ENCODE assay signal across 25 mouse cellular contexts in genomic region chr10:10188113-10188512, GRCm38 (mm10).
DNase-seq lines count a peak whose midpoint lies in the region; ATAC-seq and TF ChIP-seq lines count a peak whose summit lies in the region.
"Had no signal": no experiment of that assay in that cellular context is flagged by ENCODE, and none has a peak within 500 bp of the region (broad histone marks: within the 10 kb centered on the region; RNA-seq: fewer than 3 reads in every experiment).

No protein-coding gene starts in this region.

- H3K9me3 ChIP-seq in hindbrain, embryonic 14.5 days (ENCODE audit: control insufficient read depth, low read length): no peaks in the 10 kb centered on the region
- H3K9me3 ChIP-seq in hindbrain, embryonic 12.5 days (replicated peaks): no peaks in the 10 kb centered on the region
- no peaks in the 10 kb centered on the region for H3K9me3 ChIP-seq in midbrain, embryonic 10.5 days (replicated peaks)
- no peaks in the 10 kb centered on the region for H3K9me3 ChIP-seq in midbrain, embryonic 16.5 days (replicated peaks; ENCODE audit: control insufficient read depth, low read length, poor library complexity, severe bottlenecking)
- H3K9me3 ChIP-seq: embryonic facial prominence, embryonic 13.5 days; G1E; heart, embryonic 10.5 days; liver, embryonic 13.5 days had no signal

- 0 out of 2 replicates have a peak, but pooled peaks cover 8% of the 10 kb centered on the region for H3K4me1 ChIP-seq in hindbrain, embryonic 14.5 days (replicated peaks; ENCODE audit: control insufficient read depth, insufficient read depth, low read length)
- H3K4me1 ChIP-seq in hindbrain, embryonic 12.5 days: no peaks in the 10 kb centered on the region
- no peaks in the 10 kb centered on the region for H3K4me1 ChIP-seq in midbrain, embryonic 10.5 days
- no peaks in the 10 kb centered on the region; the same call in 1 of the 2 replicates for H3K4me1 ChIP-seq in midbrain, embryonic 16.5 days (ENCODE audit: control insufficient read depth, insufficient read depth, low read length)
- H3K4me1 ChIP-seq: embryonic facial prominence, embryonic 13.5 days had no signal

- peak; percentile 62 for ATAC-seq in hindbrain, embryonic 14.5 days (ENCODE audit: low FRiP score)
- ATAC-seq in hindbrain, embryonic 12.5 days (ENCODE audit: low FRiP score): no peak
- no peak for ATAC-seq in midbrain, embryonic 16.5 days

- no peaks in the 10 kb centered on the region for H3K27me3 ChIP-seq in hindbrain, embryonic 14.5 days (ENCODE audit: control insufficient read depth, insufficient read depth, low read length)
- no peaks in the 10 kb centered on the region for H3K27me3 ChIP-seq in hindbrain, embryonic 12.5 days
- H3K27me3 ChIP-seq in midbrain, embryonic 10.5 days (ENCODE audit: low read depth, poor library complexity, severe bottlenecking): no peaks in the 10 kb centered on the region
- no peaks in the 10 kb centered on the region for H3K27me3 ChIP-seq in midbrain, embryonic 16.5 days (ENCODE audit: control insufficient read depth, insufficient read depth, low read depth, low read length)
- H3K27me3 ChIP-seq: CH12.LX; embryonic facial prominence, embryonic 13.5 days; liver, embryonic 13.5 days had no signal

- H3K9ac ChIP-seq in hindbrain, embryonic 14.5 days: no peak overlapping the region
- H3K9ac ChIP-seq in hindbrain, embryonic 12.5 days: no peak overlapping the region
- no peak overlapping the region for H3K9ac ChIP-seq in midbrain, embryonic 16.5 days (ENCODE audit: low read depth, low read length)
- H3K9ac ChIP-seq: embryonic facial prominence, embryonic 13.5 days; liver, embryonic 13.5 days had no signal

- DNase-seq in hindbrain, embryonic 14.5 days (ENCODE audit: low spot score): no peak
- no peak for DNase-seq in midbrain, embryonic 10.5 days (ENCODE audit: low spot score)
- DNase-seq in MN1 (ENCODE audit: low spot score): peak; percentile 66
- DNase-seq in brain, embryonic 14.5 days (ENCODE audit: low read depth): peak; percentile 39
- no peak for DNase-seq in left cerebral cortex, adult 11 months (ENCODE audit: low spot score)
- DNase-seq: adrenal gland, adult 8-10 months; B cell, adult 2 months; cerebellum, adult 8-10 months; cerebellum, postnatal 36 days; embryo, embryonic 11 days; heart, postnatal 4 days; kidney, adult 18-20 months; kidney, postnatal 10 days; liver, embryonic 13.5 days; lung, adult 2 months; lung, postnatal 14 days; thymus, postnatal 25 days had no signal

- TF ChIP-seq POLR2A in brain, embryonic 14.5 days (IDR thresholded peaks at IDR 0.05; ENCODE audit: borderline replicate concordance, extremely low read depth, insufficient read depth, insufficient read length, poor library complexity, severe bottlenecking): no peak

- H3K27ac ChIP-seq in hindbrain, embryonic 14.5 days: no peak overlapping the region
- H3K27ac ChIP-seq in hindbrain, embryonic 12.5 days: no peak overlapping the region
- 0 out of 2 replicates have a peak overlapping the region, but pooled peaks have one; percentile 4 for H3K27ac ChIP-seq in midbrain, embryonic 10.5 days (replicated peaks)
- no peak overlapping the region for H3K27ac ChIP-seq in midbrain, embryonic 16.5 days (ENCODE audit: low read length)
- H3K27ac ChIP-seq: embryonic facial prominence, embryonic 13.5 days; heart, embryonic 10.5 days; left cerebral cortex, adult 2 months; liver, embryonic 13.5 days had no signal

- WGBS in hindbrain, embryonic 14.5 days: 48% methylated on average over 5 of the region's 5 CpGs
- WGBS in hindbrain, embryonic 12.5 days: 69% methylated on average over 5 of the region's 5 CpGs
- 92% methylated on average over 5 of the region's 5 CpGs for WGBS in midbrain, embryonic 10.5 days
- 56% methylated on average over 5 of the region's 5 CpGs for WGBS in midbrain, embryonic 16.5 days

- no peak for TF ChIP-seq CTCF in brain, embryonic 14.5 days (IDR thresholded peaks at IDR 0.05; ENCODE audit: borderline replicate concordance, extremely low read depth, insufficient read depth, insufficient read length)

- no peaks in the 10 kb centered on the region for H3K36me3 ChIP-seq in hindbrain, embryonic 14.5 days (replicated peaks; ENCODE audit: control insufficient read depth, insufficient read depth)
- no peaks in the 10 kb centered on the region for H3K36me3 ChIP-seq in hindbrain, embryonic 12.5 days
- H3K36me3 ChIP-seq in midbrain, embryonic 10.5 days: no peaks in the 10 kb centered on the region
- no peaks in the 10 kb centered on the region for H3K36me3 ChIP-seq in midbrain, embryonic 16.5 days (ENCODE audit: control insufficient read depth, insufficient read depth, low read length)
- H3K36me3 ChIP-seq: embryonic facial prominence, embryonic 13.5 days; G1E; heart, embryonic 10.5 days; liver, embryonic 13.5 days had no signal

- no peak overlapping the region for H3K4me3 ChIP-seq in hindbrain, embryonic 14.5 days (replicated peaks; ENCODE audit: low read length)
- no peak overlapping the region for H3K4me3 ChIP-seq in hindbrain, embryonic 12.5 days
- no peak overlapping the region for H3K4me3 ChIP-seq in midbrain, embryonic 10.5 days
- no peak overlapping the region for H3K4me3 ChIP-seq in midbrain, embryonic 16.5 days (ENCODE audit: low read depth, low read length)
- H3K4me3 ChIP-seq: embryonic facial prominence, embryonic 13.5 days; erythroblast, embryonic 14.5 days; heart, embryonic 10.5 days; left cerebral cortex, adult 2 months; liver, embryonic 13.5 days had no signal

- H3K4me2 ChIP-seq in hindbrain, embryonic 14.5 days (replicated peaks): no peak overlapping the region
- H3K4me2 ChIP-seq in hindbrain, embryonic 12.5 days (replicated peaks): no peak overlapping the region
- H3K4me2 ChIP-seq in midbrain, embryonic 16.5 days (ENCODE audit: low read length): no peak overlapping the region
- H3K4me2 ChIP-seq: embryonic facial prominence, embryonic 13.5 days; liver, embryonic 13.5 days had no signal

Comparison
In these comparisons a context has a peak if more than half of its experiments do, and no peak if none do; other contexts are left out.
1. DNase-seq: peak in MN1 (single experiment) and brain, embryonic 14.5 days (single experiment); none in hindbrain, embryonic 14.5 days (single experiment), midbrain, embryonic 10.5 days (single experiment) and left cerebral cortex, adult 11 months (single experiment).